Mouse (Mus musculus) heart, embryonic 16.5 days (tissue): ENCODE measurements around the gene Dhx35. TPM values are rescaled to one million over a fixed set of nuclear protein-coding genes. Genes with fewer than 3 reads are reported as not detected.

ENCODE experiments used
- ATAC-seq: fragments of 200-750 bp; cut with Nextera tagmentation; replicated peaks from 2 replicates; pipeline ENCODE4 v1.8.0; 2017; ENCODE audit warnings: moderate number of reproducible peaks; ENCODE audit not compliant: insufficient read depth, low FRiP score; ENCODE audit errors: extremely low read depth
- H3K27ac ChIP-seq: fragments of 300-500 bp; sonication (generic); 2 replicates; pipeline ENCODE4 v1.5.1; 2014; ENCODE audit warnings: mild to moderate bottlenecking, low read length, control low read depth, moderate library complexity
- H3K27me3 ChIP-seq: fragments of 300-500 bp; sonication (generic); 2 replicates; pipeline ENCODE4 v1.6.1; 2014; ENCODE audit warnings: low read length, mixed read lengths; ENCODE audit not compliant: control insufficient read depth, insufficient read depth
- H3K36me3 ChIP-seq: fragments of 300-500 bp; sonication (generic); 2 replicates; pipeline ENCODE4 v1.6.1; 2014; ENCODE audit not compliant: control insufficient read depth, insufficient read depth
- H3K4me1 ChIP-seq: fragments of 300-500 bp; sonication (generic); 2 replicates; pipeline ENCODE4 v1.6.1; 2014; ENCODE audit warnings: low read length, mixed read lengths; ENCODE audit not compliant: control insufficient read depth, insufficient read depth
- H3K4me2 ChIP-seq: fragments of 300-500 bp; sonication (generic); 2 replicates; pipeline ENCODE4 v1.6.1; 2014; ENCODE audit warnings: low read depth, mild to moderate bottlenecking, control low read depth, low read length
- H3K4me3 ChIP-seq: fragments of 300-500 bp; sonication (generic); 2 replicates; pipeline ENCODE4 v1.5.1; 2014; ENCODE audit warnings: mild to moderate bottlenecking, control low read depth, low read length
- H3K9ac ChIP-seq: fragments of 300-500 bp; sonication (generic); 2 replicates; pipeline ENCODE4 v1.6.1; 2014; ENCODE audit warnings: low read length, control low read depth
- H3K9me3 ChIP-seq: fragments of 300-500 bp; sonication (generic); replicated peaks from 2 replicates; pipeline ENCODE4 v1.6.1; 2016; ENCODE audit warnings: low read length; ENCODE audit not compliant: control insufficient read depth
- WGBS: fragments of 180-500 bp; shearing (Covaris S2); extraction: QIAGEN DNeasy Blood & Tissue Kit; methylation state at CpG from one replicate; pipeline ENCODE4 v1.1.7; 2014; 5-methylcytosine and 5-hydroxymethylcytosine counted together
- polyA plus RNA-seq: library from polyadenylated mRNA; unstranded; fragments of >200 nt; fragmentation: Nextera tagmentation; extraction: Ambion mirVana; gene quantifications from 2 replicates; pipeline ENCODE4 v1.2.1, GENCODE M21; 2015

The Dhx35 gene
- polyA plus RNA-seq, 1 experiment from 2014 or later: 14.4 TPM

GRCm38 (mm10) chr2:158828124-158828523 lies 33.5 kb downstream of the Dhx35 start:
- Histone ChIP-seq H3K9me3 (no peaks in the 10 kb centered on the region), H3K9ac (no peak overlapping the region), H3K27me3 (no peaks in the 10 kb centered on the region), H3K4me1 (peaks cover 5% of the 10 kb centered on the region; the same call in 1 of the 2 replicates), H3K4me2 (no peak overlapping the region), H3K36me3 (peaks cover 52% of the 10 kb centered on the region), H3K27ac (no peak overlapping the region), H3K4me3 (no peak overlapping the region)
- no peak for ATAC-seq
- 87% methylated on average over 2 of the region's 2 CpGs for WGBS

GRCm38 (mm10) chr2:158829746-158830145 lies 35.1 kb downstream of the Dhx35 start:
- H3K4me3 ChIP-seq: no peak overlapping the region
- H3K9ac ChIP-seq: no peak overlapping the region
- ATAC-seq: no peak
- peaks cover 6% of the 10 kb centered on the region; the same call in 1 of the 2 replicates for H3K4me1 ChIP-seq
- H3K27me3 ChIP-seq: no peaks in the 10 kb centered on the region
- H3K9me3 ChIP-seq: no peaks in the 10 kb centered on the region
- H3K4me2 ChIP-seq: no peak overlapping the region
- H3K36me3 ChIP-seq: peaks cover 55% of the 10 kb centered on the region
- no peak overlapping the region for H3K27ac ChIP-seq
- WGBS: 75% methylated on average over 6 of the region's 6 CpGs

- H3K9me3 ChIP-seq: no peaks in the 10 kb centered on the region
- peaks cover 64% of the 10 kb centered on the region for H3K36me3 ChIP-seq
- H3K9ac ChIP-seq: no peak overlapping the region
- H3K4me1 ChIP-seq: peaks cover 6% of the 10 kb centered on the region; the same call in 1 of the 2 replicates
- 44% methylated on average over 5 of the region's 5 CpGs for WGBS
- no peak overlapping the region for H3K27ac ChIP-seq
- ATAC-seq: no peak
- no peaks in the 10 kb centered on the region for H3K27me3 ChIP-seq
- H3K4me3 ChIP-seq: no peak overlapping the region
- no peak overlapping the region for H3K4me2 ChIP-seq
These were observed 38.6 kb downstream of the Dhx35 start for GRCm38 (mm10) chr2:158833221-158833620.

GRCm38 (mm10) chr2:158833645-158834044 lies 39.0 kb downstream of the Dhx35 start:
- Histone ChIP-seq H3K36me3 (peaks cover 60% of the 10 kb centered on the region), H3K9ac (no peak overlapping the region), H3K4me3 (no peak overlapping the region), H3K27me3 (no peaks in the 10 kb centered on the region), H3K9me3 (no peaks in the 10 kb centered on the region), H3K4me2 (no peak overlapping the region), H3K27ac (no peak overlapping the region), H3K4me1 (peaks cover 6% of the 10 kb centered on the region; the same call in 1 of the 2 replicates)
- no peak for ATAC-seq
- WGBS: 82% methylated on average over 2 of the region's 2 CpGs

- no peaks in the 10 kb centered on the region; the same call in 1 of the 2 replicates for H3K4me1 ChIP-seq
- no peaks in the 10 kb centered on the region for H3K9me3 ChIP-seq
- H3K27ac ChIP-seq: no peak overlapping the region
- H3K9ac ChIP-seq: no peak overlapping the region
- H3K4me2 ChIP-seq: no peak overlapping the region
- H3K27me3 ChIP-seq: no peaks in the 10 kb centered on the region
- no peak overlapping the region for H3K4me3 ChIP-seq
- WGBS: 89% methylated on average over 5 of the region's 5 CpGs
- ATAC-seq: no peak
- H3K36me3 ChIP-seq: peaks cover 21% of the 10 kb centered on the region
These were observed 48.7 kb downstream of the Dhx35 start for GRCm38 (mm10) chr2:158843287-158843686.

GRCm38 (mm10) chr2:158845031-158845430 lies 50.4 kb downstream of the Dhx35 start:
- Histone ChIP-seq H3K27ac (no peak overlapping the region), H3K36me3 (peaks cover 29% of the 10 kb centered on the region)
- ATAC-seq: no peak

GRCm38 (mm10) chr2:158846208-158846607 lies 51.6 kb downstream of the Dhx35 start:
- Histone ChIP-seq H3K36me3 (peaks cover 29% of the 10 kb centered on the region), H3K4me3 (no peak overlapping the region), H3K9ac (no peak overlapping the region), H3K4me1 (no peaks in the 10 kb centered on the region), H3K9me3 (no peaks in the 10 kb centered on the region), H3K27me3 (no peaks in the 10 kb centered on the region), H3K27ac (no peak overlapping the region), H3K4me2 (no peak overlapping the region)
- WGBS: 84% methylated on average over 2 of the region's 2 CpGs
- no peak for ATAC-seq

More at GRCm38 (mm10) chr2:158845031-158845430, 50.4 kb downstream of the Dhx35 start:
- Histone ChIP-seq H3K9me3 (no peaks in the 10 kb centered on the region), H3K27me3 (no peaks in the 10 kb centered on the region), H3K4me3 (no peak overlapping the region), H3K4me1 (no peaks in the 10 kb centered on the region; the same call in 1 of the 2 replicates), H3K9ac (no peak overlapping the region), H3K4me2 (no peak overlapping the region)
- 80% methylated on average over 5 of the region's 5 CpGs for WGBS

- Histone ChIP-seq H3K4me3 (no peak overlapping the region), H3K9ac (no peak overlapping the region), H3K9me3 (no peaks in the 10 kb centered on the region), H3K4me1 (no peaks in the 10 kb centered on the region), H3K27me3 (no peaks in the 10 kb centered on the region), H3K27ac (no peak overlapping the region), H3K4me2 (no peak overlapping the region), H3K36me3 (peaks cover 34% of the 10 kb centered on the region)
- ATAC-seq: no peak
- 79% methylated on average over 3 of the region's 3 CpGs for WGBS
These were observed 53.4 kb downstream of the Dhx35 start for GRCm38 (mm10) chr2:158847991-158848390.

- Histone ChIP-seq H3K27ac (no peak overlapping the region), H3K36me3 (peaks cover 32% of the 10 kb centered on the region)
These were observed 54.8 kb downstream of the Dhx35 start for GRCm38 (mm10) chr2:158849416-158849815.

More at GRCm38 (mm10) chr2:158849416-158849815, 54.8 kb downstream of the Dhx35 start:
- Histone ChIP-seq H3K4me3 (no peak overlapping the region), H3K9me3 (no peaks in the 10 kb centered on the region), H3K4me2 (no peak overlapping the region), H3K4me1 (no peaks in the 10 kb centered on the region), H3K27me3 (no peaks in the 10 kb centered on the region), H3K9ac (no peak overlapping the region)
- 72% methylated on average over 9 of the region's 9 CpGs for WGBS
- no peak for ATAC-seq
